Mouse (Mus musculus): ENCODE results near the gene Hist1h3i.
A peak's percentile ranks its signal among the peaks of the same experiment; 100 is the strongest.
"Not testable (repeated sequence)": the region's sequence is repeated elsewhere in the genome, so short reads cannot be mapped to it uniquely, and the experiment has no call there.

The Hist1h3i gene

DNA sequence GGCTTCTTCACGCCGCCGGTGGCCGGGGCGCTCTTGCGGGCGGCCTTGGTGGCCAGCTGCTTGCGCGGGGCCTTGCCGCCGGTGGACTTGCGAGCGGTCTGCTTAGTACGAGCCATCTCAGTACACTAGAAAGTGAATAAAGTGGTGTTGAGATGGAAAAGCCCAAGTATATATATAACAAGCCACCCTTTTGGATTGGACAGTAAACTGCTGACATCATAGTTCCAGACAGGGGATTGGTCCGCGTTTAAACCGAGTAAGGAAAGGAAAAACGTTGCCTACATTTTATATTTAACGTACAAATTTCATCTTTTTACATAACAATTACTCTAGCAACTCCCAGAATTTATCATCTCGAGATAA is at the start of gene Hist1h3i:
Gene Hist1h3i (minus strand): TSS at position 116 of the 363 bp plus-strand sequence.
- DNase-seq (ENCODE audit: low spot score in 2 of 2): peak; percentile 56 to 82

- DNase-seq (ENCODE audit: low spot score in 2 of 2): peak; percentile 36 to 56
Measured at GRCm38 (mm10) chr13:21831418-21832394, 48.5 kb upstream of the Hist1h3i start, which contains the start of gene Hist1h4n. Gene Hist1h4n (minus strand): TSS chr13:21832196.

DNA sequence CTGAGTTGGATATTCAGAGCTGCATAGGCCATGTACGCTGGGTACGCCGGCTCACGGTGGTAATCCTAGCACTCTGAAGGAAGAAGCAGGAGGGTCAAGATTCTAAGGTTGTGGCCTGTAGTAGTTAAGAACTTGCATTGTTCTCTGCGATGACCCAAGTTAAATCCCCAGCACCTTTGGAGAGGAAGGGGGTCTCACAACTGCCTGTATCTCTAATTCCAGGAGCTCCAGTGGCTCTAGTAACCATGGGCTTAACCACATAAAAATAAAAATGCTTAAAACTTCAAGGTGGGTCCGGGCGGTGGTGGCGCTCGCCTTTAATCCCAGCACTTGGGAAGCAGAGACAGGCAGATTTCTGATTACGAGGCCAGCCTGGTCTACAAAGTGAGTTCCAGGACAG is 47.2 kb upstream of the Hist1h3i start:
- DNase-seq (ENCODE audit: low spot score in 2 of 2): no peak

- DNase-seq (ENCODE audit: low spot score in 2 of 2): no peak
Measured at GRCm38 (mm10) chr13:21828511-21828910, 45.3 kb upstream of the Hist1h3i start.

- not testable (repeated sequence) for DNase-seq (ENCODE audit: low spot score in 2 of 2)
Measured at GRCm38 (mm10) chr13:21820082-21820890, 37.1 kb upstream of the Hist1h3i start.

- DNase-seq (ENCODE audit: low spot score in 2 of 2): not testable (repeated sequence)
Measured at GRCm38 (mm10) chr13:21812092-21812491, 28.9 kb upstream of the Hist1h3i start.

DNA sequence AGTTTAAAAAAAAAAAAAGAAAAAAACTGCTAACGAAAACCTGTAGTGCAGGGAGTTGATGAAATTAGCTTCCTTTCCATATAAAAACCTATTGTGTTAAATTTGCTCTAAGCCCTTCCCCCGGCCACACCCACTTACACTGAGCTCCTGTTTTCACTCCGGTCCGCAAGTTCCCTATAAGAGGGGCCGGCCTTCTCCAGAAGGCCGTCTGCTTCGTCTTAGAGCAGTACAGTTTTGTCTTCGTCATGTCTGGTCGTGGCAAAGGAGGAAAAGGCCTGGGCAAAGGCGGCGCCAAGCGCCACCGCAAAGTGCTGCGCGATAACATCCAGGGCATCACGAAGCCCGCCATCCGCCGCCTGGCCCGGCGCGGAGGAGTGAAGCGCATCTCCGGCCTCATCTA is 28.4 kb upstream of the Hist1h3i start, which contains the start of gene Hist1h4m:
Gene Hist1h4m (plus strand): TSS at position 208 of the 400 bp plus-strand sequence.
- DNase-seq (ENCODE audit: low spot score in 2 of 2): peak; percentile 40 to 64

- DNase-seq (ENCODE audit: low spot score in 2 of 2): not testable (repeated sequence)
Measured at GRCm38 (mm10) chr13:21811074-21811473, 27.9 kb upstream of the Hist1h3i start.

DNA sequence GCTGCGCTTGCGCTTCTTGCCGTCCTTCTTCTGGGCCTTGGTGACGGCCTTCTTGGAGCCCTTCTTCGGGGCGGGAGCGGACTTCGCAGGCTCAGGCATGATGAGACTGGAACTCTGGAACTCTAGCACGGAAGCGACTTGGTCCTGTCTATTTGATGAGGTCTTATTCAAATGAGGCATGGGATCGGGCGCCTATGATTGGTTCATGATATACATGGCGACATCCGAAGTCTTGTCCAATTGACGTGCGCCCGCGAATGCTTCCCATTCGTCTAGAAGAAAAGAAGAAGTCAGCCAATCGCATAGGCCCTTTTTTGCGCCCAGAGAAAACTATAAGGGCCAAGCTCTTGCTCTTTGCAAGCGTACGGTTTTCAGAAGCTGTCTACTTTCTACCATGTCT is 26.9 kb upstream of the Hist1h3i start, which contains the start of the genes Hist1h2bq and Hist1h2ao:
Gene Hist1h2bq (minus strand): TSS at position 125 of the 400 bp plus-strand sequence.
Gene Hist1h2ao (plus strand): TSS at position 393 of the 400 bp plus-strand sequence.
- DNase-seq (ENCODE audit: low spot score in 2 of 2): not testable (repeated sequence)

DNA sequence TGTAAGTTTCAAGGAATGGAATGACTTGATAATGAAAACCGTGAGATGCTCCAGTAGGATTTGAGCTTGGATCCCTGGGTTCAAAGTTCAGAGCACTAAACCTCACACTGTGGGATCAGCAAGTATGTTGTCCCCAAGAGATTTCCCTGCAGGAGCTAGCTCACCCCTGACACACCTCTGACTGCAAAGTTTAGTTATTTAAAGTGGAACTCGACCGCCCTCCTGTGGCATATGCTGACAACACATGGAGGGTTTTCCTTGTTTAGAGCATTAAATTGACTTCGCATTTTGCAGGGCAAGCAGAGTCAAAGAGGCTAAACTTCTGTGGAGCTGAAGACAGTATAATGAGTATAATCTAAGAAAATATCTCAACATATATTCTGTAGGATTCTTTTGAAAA is 19.9 kb upstream of the Hist1h3i start:
- not testable (repeated sequence) for DNase-seq (ENCODE audit: low spot score in 2 of 2)

- DNase-seq (ENCODE audit: low spot score in 2 of 2): not testable (repeated sequence)
Measured at GRCm38 (mm10) chr13:21797163-21797562, 14.0 kb upstream of the Hist1h3i start.

GRCm38 (mm10) chr13:21795584-21795983 is 12.4 kb upstream of the Hist1h3i start:
- DNase-seq (ENCODE audit: low spot score in 2 of 2): no peak

DNA sequence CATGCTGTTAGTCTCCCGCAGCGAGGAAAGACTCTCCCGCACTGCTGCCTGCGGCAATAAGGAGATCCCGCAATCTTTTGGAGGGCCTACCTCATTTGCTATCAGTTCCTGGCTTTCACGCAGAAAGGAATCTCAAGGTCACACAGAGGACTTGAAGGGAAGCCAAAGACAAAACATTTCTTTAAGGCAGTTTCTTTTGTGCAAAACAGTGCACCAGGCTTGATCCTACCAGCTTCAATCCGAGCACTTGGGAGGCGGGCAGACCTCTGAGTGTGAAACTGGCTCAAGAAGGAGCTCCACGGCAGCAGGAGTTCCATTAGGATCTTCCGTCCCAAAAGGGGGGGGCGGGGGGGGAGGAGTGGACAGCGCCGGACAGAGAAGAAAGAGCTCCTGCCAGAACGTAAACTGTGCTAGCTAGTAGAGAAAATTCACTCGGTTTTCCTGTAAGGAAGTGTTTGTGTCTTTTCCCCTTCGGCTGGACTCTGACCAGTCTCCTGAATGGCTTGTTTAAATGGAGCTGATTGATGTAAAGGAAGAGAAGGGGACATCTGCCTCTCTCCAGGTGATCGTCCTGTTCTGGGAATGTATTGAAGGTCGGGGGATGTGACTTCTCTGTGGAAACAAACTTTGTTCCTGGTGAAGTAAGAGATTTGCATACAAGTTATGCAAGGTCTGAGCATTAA is 7.6 kb upstream of the Hist1h3i start:
- no peak for DNase-seq (ENCODE audit: low spot score in 2 of 2)

DNA sequence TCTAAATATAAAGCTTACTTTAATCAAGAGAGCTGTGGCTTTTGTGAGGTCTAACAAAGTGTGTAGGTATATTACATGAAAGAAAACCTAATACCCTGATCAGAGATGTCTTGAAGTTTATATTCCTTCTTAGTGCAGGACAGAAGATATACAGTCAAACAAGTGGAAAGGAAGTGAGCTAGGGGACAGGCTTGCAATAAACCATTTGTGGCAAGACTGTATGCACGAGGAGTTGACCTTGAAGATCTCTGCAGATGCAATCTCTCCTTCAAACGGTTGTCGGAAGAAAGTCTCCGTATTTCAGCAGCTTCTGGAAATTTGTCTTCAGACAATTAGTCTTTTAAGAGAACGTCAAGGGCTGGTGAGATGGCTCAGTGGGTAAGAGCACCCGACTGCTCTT is 6.8 kb upstream of the Hist1h3i start:
- DNase-seq (ENCODE audit: low spot score in 2 of 2): no peak

GRCm38 (mm10) chr13:21787760-21788593 is 4.8 kb upstream of the Hist1h3i start:
- DNase-seq (ENCODE audit: low spot score in 2 of 2): no peak

- DNase-seq (ENCODE audit: low spot score in 2 of 2): peak; percentile 85 to 97
Measured at GRCm38 (mm10) chr13:21786899-21787629, 3.9 kb upstream of the Hist1h3i start, which contains the start of the genes Hist1h2an and Hist1h2bp. Gene Hist1h2an (minus strand): TSS chr13:21787218. Gene Hist1h2bp (plus strand): TSS chr13:21787461.

- no peak for DNase-seq (ENCODE audit: low spot score in 2 of 2)
Measured at GRCm38 (mm10) chr13:21786189-21786898, 3.2 kb upstream of the Hist1h3i start.

- DNase-seq (ENCODE audit: low spot score in 2 of 2): no peak
Measured at GRCm38 (mm10) chr13:21784311-21784710, 1.1 kb upstream of the Hist1h3i start.

DNA sequence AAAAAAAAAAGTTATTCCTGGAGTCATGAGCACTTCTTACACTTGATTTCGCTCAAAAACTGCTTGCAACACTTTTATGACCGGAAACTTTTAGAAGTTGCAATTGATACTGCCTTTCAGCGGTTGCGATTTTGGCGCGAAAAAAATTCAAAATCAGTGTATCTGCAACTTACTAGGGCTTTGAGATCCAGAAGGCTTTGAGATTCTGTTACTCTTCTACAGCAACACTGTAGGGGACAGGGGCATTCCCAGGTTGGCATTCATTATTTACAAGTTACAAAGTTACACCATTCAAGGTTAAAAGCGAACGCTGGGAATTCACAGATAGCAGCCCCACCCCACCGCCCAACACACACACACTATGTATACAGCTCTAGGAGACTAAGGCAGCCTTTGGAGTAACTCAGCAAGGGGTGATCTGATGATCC is 578 bp upstream of the Hist1h3i start:
- peak; percentile 24 to 43 for DNase-seq (ENCODE audit: low spot score in 2 of 2)

All from frontal cortex, postnatal 36 days (tissue).